Mouse (Mus musculus) hindbrain, embryonic 12.5 days (tissue): ENCODE data around the gene Tsc2. TPM values are rescaled to one million over a fixed set of nuclear protein-coding genes. Genes with fewer than 3 reads are reported as not detected.

ENCODE experiments used
- ATAC-seq: fragments of 200-750 bp; cut with Nextera tagmentation; 2 replicates; pipeline ENCODE4 v1.8.0; 2017; ENCODE audit warnings: moderate TSS enrichment; ENCODE audit not compliant: low FRiP score
- H3K27ac ChIP-seq: fragments of 300-500 bp; sonication (generic); 2 replicates; pipeline ENCODE4 v1.5.1; 2016; ENCODE audit warnings: mild to moderate bottlenecking
- H3K27me3 ChIP-seq: fragments of 300-500 bp; sonication (generic); 2 replicates; pipeline ENCODE4 v1.6.1; 2016; ENCODE audit warnings: mild to moderate bottlenecking
- H3K36me3 ChIP-seq: fragments of 300-500 bp; sonication (generic); 2 replicates; pipeline ENCODE4 v1.6.1; 2016; ENCODE audit warnings: mild to moderate bottlenecking
- H3K4me1 ChIP-seq: fragments of 300-500 bp; sonication (generic); 2 replicates; pipeline ENCODE4 v1.6.1; 2016
- H3K4me2 ChIP-seq: fragments of 300-500 bp; sonication (generic); replicated peaks from 2 replicates; pipeline ENCODE4 v1.6.1; 2016; ENCODE audit warnings: mild to moderate bottlenecking
- H3K4me3 ChIP-seq: fragments of 300-500 bp; sonication (generic); 2 replicates; pipeline ENCODE4 v1.5.1; 2016; ENCODE audit warnings: mild to moderate bottlenecking
- H3K9ac ChIP-seq: fragments of 300-500 bp; sonication (generic); 2 replicates; pipeline ENCODE4 v1.6.1; 2016; ENCODE audit warnings: mild to moderate bottlenecking, moderate library complexity
- H3K9me3 ChIP-seq: fragments of 300-500 bp; sonication (generic); replicated peaks from 2 replicates; pipeline ENCODE4 v1.6.1; 2016; ENCODE audit warnings: mild to moderate bottlenecking
- WGBS: fragments of 180-500 bp; shearing (Covaris S2); methylation state at CpG from one replicate; pipeline ENCODE4 v1.1.7; 2016; 5-methylcytosine and 5-hydroxymethylcytosine counted together
- polyA plus RNA-seq: library from polyadenylated mRNA; unstranded; fragments of >200 nt; fragmentation: Nextera tagmentation; extraction: Ambion mirVana; gene quantifications from 2 replicates; pipeline ENCODE4 v1.2.1, GENCODE M21; 2016

The Tsc2 gene
- polyA plus RNA-seq, 1 experiment from 2014 or later, result 86.2 TPM

- ATAC-seq, result no peak
- Histone ChIP-seq H3K4me2 (no peak overlapping the region), H3K27ac (no peak overlapping the region), H3K27me3 (no peaks in the 10 kb centered on the region), H3K9ac (no peak overlapping the region), H3K9me3 (no peaks in the 10 kb centered on the region), H3K36me3 (peaks cover 82% of the 10 kb centered on the region), H3K4me3 (no peak overlapping the region), H3K4me1 (no peaks in the 10 kb centered on the region)
- WGBS, result 94% methylated on average over 2 of the region's 2 CpGs
These were observed 52.1 kb downstream of the Tsc2 start for GRCm38 (mm10) chr17:24580287-24580686.

- no peak for ATAC-seq
These were observed 52.9 kb downstream of the Tsc2 start for GRCm38 (mm10) chr17:24579532-24579931.

GRCm38 (mm10) chr17:24573811-24574210 lies 58.6 kb downstream of the Tsc2 start:
- no peak overlapping the region for H3K9ac ChIP-seq
- H3K4me2 ChIP-seq, result no peak overlapping the region
- H3K4me3 ChIP-seq, result no peak overlapping the region
- no peak overlapping the region for H3K27ac ChIP-seq
- H3K9me3 ChIP-seq, result no peaks in the 10 kb centered on the region
- peaks cover 90% of the 10 kb centered on the region for H3K36me3 ChIP-seq
- ATAC-seq, result no peak
- 95% methylated on average over 9 of the region's 9 CpGs for WGBS
- H3K4me1 ChIP-seq, result no peaks in the 10 kb centered on the region
- no peaks in the 10 kb centered on the region for H3K27me3 ChIP-seq

More at GRCm38 (mm10) chr17:24579532-24579931, 52.9 kb downstream of the Tsc2 start:
- Histone ChIP-seq H3K4me3 (no peak overlapping the region), H3K4me1 (no peaks in the 10 kb centered on the region), H3K27ac (no peak overlapping the region), H3K36me3 (peaks cover 82% of the 10 kb centered on the region), H3K9me3 (no peaks in the 10 kb centered on the region), H3K9ac (no peak overlapping the region), H3K4me2 (no peak overlapping the region), H3K27me3 (no peaks in the 10 kb centered on the region)
- 94% methylated on average over 3 of the region's 3 CpGs for WGBS

- H3K27ac ChIP-seq, result no peak overlapping the region
- 94% methylated on average over 12 of the region's 12 CpGs for WGBS
- no peak overlapping the region for H3K4me2 ChIP-seq
- H3K9me3 ChIP-seq, result no peaks in the 10 kb centered on the region
- peaks cover 88% of the 10 kb centered on the region for H3K36me3 ChIP-seq
- ATAC-seq, result no peak
- no peaks in the 10 kb centered on the region for H3K4me1 ChIP-seq
- no peak overlapping the region for H3K4me3 ChIP-seq
- H3K9ac ChIP-seq, result no peak overlapping the region
- H3K27me3 ChIP-seq, result no peaks in the 10 kb centered on the region
These were observed 59.7 kb downstream of the Tsc2 start for GRCm38 (mm10) chr17:24572651-24573245.

- Histone ChIP-seq H3K9ac (no peak overlapping the region), H3K9me3 (no peaks in the 10 kb centered on the region), H3K27me3 (no peaks in the 10 kb centered on the region), H3K4me2 (no peak overlapping the region), H3K4me1 (peaks cover 5% of the 10 kb centered on the region), H3K4me3 (no peak overlapping the region), H3K27ac (no peak overlapping the region), H3K36me3 (peaks cover 91% of the 10 kb centered on the region)
- no peak for ATAC-seq
- 93% methylated on average over 4 of the region's 4 CpGs for WGBS
These were observed 62.6 kb downstream of the Tsc2 start for GRCm38 (mm10) chr17:24569837-24570236.

GRCm38 (mm10) chr17:24567034-24567779 lies 65.2 kb downstream of the Tsc2 start:
- Histone ChIP-seq H3K9me3 (no peaks in the 10 kb centered on the region), H3K4me3 (no peak overlapping the region), H3K27me3 (no peaks in the 10 kb centered on the region), H3K4me1 (peaks cover 5% of the 10 kb centered on the region), H3K27ac (peak overlapping the region; percentile 18; the same call in 1 of the 2 replicates), H3K4me2 (no peak overlapping the region), H3K36me3 (peaks cover 69% of the 10 kb centered on the region), H3K9ac (0 out of 2 replicates have a peak overlapping the region, but pooled peaks have one; percentile 27)
- WGBS, result 80% methylated on average over 8 of the region's 8 CpGs
- no peak for ATAC-seq

- ATAC-seq, result no peak
- peaks cover 57% of the 10 kb centered on the region for H3K36me3 ChIP-seq
These were observed 66.6 kb downstream of the Tsc2 start for GRCm38 (mm10) chr17:24565792-24566191.

GRCm38 (mm10) chr17:24565092-24565491 lies 67.3 kb downstream of the Tsc2 start:
- Histone ChIP-seq H3K36me3 (peaks cover 50% of the 10 kb centered on the region), H3K9me3 (no peaks in the 10 kb centered on the region), H3K4me2 (no peak overlapping the region), H3K4me3 (no peak overlapping the region), H3K27ac (no peak overlapping the region), H3K4me1 (peaks cover 5% of the 10 kb centered on the region), H3K9ac (no peak overlapping the region), H3K27me3 (no peaks in the 10 kb centered on the region)
- ATAC-seq, result no peak
- 91% methylated on average over 3 of the region's 3 CpGs for WGBS

More at GRCm38 (mm10) chr17:24565792-24566191, 66.6 kb downstream of the Tsc2 start:
- Histone ChIP-seq H3K27ac (no peak overlapping the region), H3K9me3 (no peaks in the 10 kb centered on the region), H3K4me1 (peaks cover 5% of the 10 kb centered on the region), H3K4me2 (no peak overlapping the region), H3K4me3 (no peak overlapping the region), H3K9ac (no peak overlapping the region), H3K27me3 (no peaks in the 10 kb centered on the region)
- whole genome bisulfite sequencing, result 71% methylated on average over 3 of the region's 3 CpGs

GRCm38 (mm10) chr17:24564422-24564821 lies 68.0 kb downstream of the Tsc2 start:
- no peak overlapping the region for H3K9ac ChIP-seq
- H3K36me3 ChIP-seq, result peaks cover 43% of the 10 kb centered on the region
- peaks cover 7% of the 10 kb centered on the region for H3K4me1 ChIP-seq
- WGBS, result 93% methylated on average over 4 of the region's 4 CpGs
- no peaks in the 10 kb centered on the region for H3K27me3 ChIP-seq
- H3K4me2 ChIP-seq, result no peak overlapping the region
- H3K9me3 ChIP-seq, result no peaks in the 10 kb centered on the region
- no peak overlapping the region for H3K27ac ChIP-seq
- H3K4me3 ChIP-seq, result no peak overlapping the region
- no peak for ATAC-seq

- H3K4me3 ChIP-seq, result no peak overlapping the region
- H3K4me1 ChIP-seq, result peaks cover 14% of the 10 kb centered on the region
- no peak for ATAC-seq
- H3K9ac ChIP-seq, result no peak overlapping the region
- H3K36me3 ChIP-seq, result peaks cover 35% of the 10 kb centered on the region
- no peak overlapping the region for H3K4me2 ChIP-seq
- no peak overlapping the region for H3K27ac ChIP-seq
- H3K27me3 ChIP-seq, result no peaks in the 10 kb centered on the region
- WGBS, result 83% methylated on average over 5 of the region's 5 CpGs
- no peaks in the 10 kb centered on the region for H3K9me3 ChIP-seq
These were observed 68.8 kb downstream of the Tsc2 start for GRCm38 (mm10) chr17:24563638-24564037.

GRCm38 (mm10) chr17:24561592-24561991 lies 70.8 kb downstream of the Tsc2 start:
- Histone ChIP-seq H3K4me1 (peaks cover 26% of the 10 kb centered on the region), H3K9ac (no peak overlapping the region), H3K27me3 (no peaks in the 10 kb centered on the region), H3K36me3 (peaks cover 21% of the 10 kb centered on the region), H3K4me3 (no peak overlapping the region), H3K9me3 (no peaks in the 10 kb centered on the region), H3K4me2 (no peak overlapping the region), H3K27ac (no peak overlapping the region)
- 90% methylated on average over 2 of the region's 2 CpGs for WGBS
- no peak for ATAC-seq

GRCm38 (mm10) chr17:24560301-24561028 lies 72.0 kb downstream of the Tsc2 start:
- no peak overlapping the region for H3K27ac ChIP-seq
- H3K9me3 ChIP-seq, result no peaks in the 10 kb centered on the region
- H3K4me3 ChIP-seq, result no peak overlapping the region
- peaks cover 9% of the 10 kb centered on the region for H3K36me3 ChIP-seq
- H3K27me3 ChIP-seq, result no peaks in the 10 kb centered on the region
- WGBS, result 90% methylated on average over 5 of the region's 5 CpGs
- peaks cover 26% of the 10 kb centered on the region for H3K4me1 ChIP-seq
- no peak for ATAC-seq
- H3K4me2 ChIP-seq, result no peak overlapping the region
- H3K9ac ChIP-seq, result no peak overlapping the region
